Mouse (Mus musculus): ENCODE results near the gene Tmem29.
"Not testable (repeated sequence)": the region's sequence is repeated elsewhere in the genome, so short reads cannot be mapped to it uniquely, and the experiment has no call there.

Gene Tmem29

DNA sequence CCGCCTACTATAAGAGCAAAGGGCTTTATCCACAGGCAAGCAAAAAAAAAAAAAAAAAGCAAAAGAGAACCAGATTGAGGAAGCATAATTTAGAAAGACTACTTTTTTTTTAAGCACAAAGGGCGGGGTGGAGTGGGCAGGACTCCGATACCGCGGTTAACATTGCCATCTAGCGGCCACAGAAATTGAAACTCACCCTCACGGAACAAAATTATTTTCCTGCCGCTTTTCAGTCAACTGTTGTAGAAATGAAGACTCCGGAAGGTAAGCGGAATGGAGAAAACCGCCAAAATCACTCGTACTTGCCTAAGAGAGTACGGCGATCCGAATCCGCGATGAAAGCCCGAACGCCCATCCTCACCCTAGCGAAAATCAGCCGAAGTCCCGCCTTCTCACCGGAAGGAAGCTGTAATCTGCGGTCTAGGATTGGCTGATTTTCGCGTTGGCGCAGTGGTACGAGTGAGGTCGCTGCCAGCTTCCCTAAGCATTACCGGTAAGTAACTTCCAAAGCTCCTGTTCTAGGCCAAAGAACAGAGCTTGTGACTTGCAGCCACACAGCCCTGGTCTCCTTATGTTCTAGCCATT, at the start of gene Tmem29:
Tmem29 (minus strand) TSS at position 389 of the 585 bp plus-strand sequence.
- in situ Hi-C loops (cut with MboI; ENCODE audit: unreplicated experiment in 2 of 2) = no loop called here

DNA sequence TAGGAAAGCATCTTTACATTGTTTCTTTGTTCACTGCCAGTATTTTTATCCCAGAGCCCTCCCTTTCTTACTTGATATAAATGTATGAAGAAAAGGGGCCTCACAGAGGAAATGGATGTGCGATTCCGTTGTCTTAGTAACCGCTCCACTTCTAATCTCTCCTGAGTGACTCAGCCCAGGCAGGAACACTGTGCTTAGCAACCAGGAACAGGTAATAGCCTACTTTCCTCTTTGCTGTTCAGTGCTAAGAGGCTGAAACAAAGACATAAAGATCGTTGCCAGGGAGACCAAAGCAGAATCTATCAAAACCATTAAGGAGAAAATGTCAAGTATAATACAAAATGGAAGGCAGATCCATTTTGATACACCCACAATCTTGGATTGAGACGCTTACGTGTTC, 49.7 kb upstream of the Tmem29 start:
- in situ Hi-C loops (cut with MboI; ENCODE audit: unreplicated experiment in 2 of 2) = loop anchor here (10.0 to 25.0 kb wide), 6 partner anchors 304 to 1654 kb away; partner anchors contain the start of gene Maged2 (in 1 of the 2)

DNA sequence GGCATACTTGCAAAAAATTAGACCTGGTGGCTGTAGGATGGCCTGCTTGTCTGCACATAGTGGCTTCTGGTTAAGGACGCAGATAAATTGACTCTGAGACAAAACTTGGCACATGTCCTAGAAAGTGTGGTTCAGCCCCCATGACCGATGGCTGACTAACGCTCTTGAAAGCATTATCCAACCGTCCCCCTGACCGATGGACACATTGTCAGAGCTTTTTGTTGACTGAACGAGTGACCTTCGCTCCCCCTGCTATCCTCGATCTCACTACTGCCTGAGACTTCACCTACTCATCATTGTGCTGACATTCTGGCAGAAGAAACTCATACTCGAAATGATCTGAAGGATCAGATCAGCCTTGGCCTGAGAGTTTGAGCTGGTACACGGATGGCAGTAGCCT, 28.9 kb upstream of the Tmem29 start:
- in situ Hi-C loops (cut with MboI; ENCODE audit: unreplicated experiment in 2 of 2) = not testable (repeated sequence)

DNA sequence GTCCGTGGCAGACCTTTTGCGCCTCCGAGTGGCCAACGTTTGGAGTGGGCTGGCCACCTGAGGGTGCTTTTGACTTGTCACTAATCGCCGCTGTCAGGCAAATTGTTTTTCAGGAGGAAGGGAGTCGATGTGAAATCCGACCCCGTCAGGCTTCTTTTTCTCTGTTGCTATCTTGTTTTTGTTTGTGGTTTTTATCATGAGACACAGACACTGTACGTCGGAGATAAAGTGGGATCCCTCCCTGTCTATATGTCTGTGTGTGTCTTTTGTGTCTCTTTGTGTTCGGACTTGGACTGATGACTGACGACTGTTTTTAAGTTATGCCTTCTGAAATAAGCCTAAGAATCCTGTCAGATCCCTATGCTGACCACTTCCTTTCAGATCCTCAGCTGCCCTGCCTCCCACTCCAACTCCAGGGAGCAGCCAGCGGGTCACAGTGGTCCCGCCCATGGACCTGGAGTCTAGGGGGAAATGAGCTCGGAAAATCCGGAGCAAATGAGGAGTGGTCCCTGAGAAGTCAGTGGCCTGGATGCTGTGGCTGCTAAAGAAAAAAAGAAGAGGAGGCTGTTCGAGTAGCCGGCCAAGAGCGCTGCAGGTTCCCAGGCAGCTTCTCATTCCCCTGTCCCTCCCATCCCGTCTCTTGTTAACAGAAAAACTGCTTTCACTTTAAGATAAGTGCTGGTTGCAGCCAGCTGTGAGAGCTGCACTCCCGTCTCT, 27.5 kb upstream of the Tmem29 start:
- in situ Hi-C loops (cut with MboI; ENCODE audit: unreplicated experiment in 2 of 2) = not testable (repeated sequence)

DNA sequence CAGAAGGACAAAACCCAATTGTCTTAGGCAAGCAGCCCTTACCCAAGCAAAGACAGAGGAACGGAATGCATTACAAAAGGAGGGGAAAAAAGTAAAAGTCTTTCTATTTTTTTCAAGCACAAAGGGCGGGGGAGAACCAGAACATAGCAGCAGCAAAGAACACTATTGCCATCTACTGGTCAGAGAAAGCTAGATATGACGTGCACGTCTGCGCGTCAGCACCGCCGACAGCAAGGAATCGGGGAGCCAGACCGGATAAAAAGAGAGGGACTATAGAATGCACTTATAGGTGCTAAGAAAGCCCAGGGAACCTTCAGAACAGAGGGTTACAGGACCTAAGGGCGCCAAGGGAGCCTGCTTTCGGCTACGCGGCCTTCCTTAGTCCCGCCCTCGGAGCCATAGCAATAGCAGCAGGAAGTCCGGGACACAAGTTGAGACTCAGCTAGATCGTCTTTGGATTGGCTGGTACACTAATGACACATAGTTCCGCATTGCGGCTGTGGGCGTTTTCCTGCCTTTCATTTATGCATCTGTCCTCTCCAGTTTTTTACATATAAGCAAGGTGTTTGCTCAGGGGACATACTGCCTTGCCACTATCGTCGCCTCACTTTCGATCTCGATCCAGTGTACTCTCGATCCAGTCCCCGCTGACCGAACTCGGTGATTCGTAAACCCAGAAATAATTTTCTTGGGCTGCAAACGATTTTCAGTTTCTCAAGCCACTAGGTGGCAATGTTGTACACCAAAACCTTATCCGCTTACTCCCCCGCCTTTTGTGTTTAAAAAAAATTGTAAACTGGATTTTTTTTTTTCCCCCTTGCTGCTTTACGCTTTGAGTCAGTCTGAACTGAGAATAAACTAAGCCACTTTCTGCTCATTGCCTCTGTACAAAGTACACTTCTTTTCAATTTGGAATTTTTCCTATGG, 19.2 kb upstream of the Tmem29 start:
- in situ Hi-C loops (cut with MboI; ENCODE audit: unreplicated experiment in 2 of 2) = no loop called here

DNA sequence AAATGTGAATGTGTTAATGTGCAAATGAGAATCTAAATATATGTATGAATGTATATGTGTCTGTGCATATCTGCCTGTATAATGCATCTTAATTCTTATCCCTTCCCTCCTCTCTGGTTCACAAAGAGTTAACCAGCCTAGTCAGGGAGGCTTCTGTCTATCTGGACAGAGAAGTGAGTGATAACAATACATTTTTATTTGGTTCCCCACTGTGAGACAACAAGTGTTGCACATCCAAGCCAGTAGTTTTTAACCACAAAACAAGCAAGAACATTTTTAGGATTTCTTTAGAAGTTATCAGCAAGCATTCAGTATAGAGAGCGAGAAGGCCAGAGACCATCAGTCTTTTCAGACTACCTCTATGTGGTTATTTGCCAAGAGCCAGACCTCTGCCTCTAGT, 12.5 kb upstream of the Tmem29 start:
- in situ Hi-C loops (cut with MboI; ENCODE audit: unreplicated experiment in 2 of 2) = no loop called here

DNA sequence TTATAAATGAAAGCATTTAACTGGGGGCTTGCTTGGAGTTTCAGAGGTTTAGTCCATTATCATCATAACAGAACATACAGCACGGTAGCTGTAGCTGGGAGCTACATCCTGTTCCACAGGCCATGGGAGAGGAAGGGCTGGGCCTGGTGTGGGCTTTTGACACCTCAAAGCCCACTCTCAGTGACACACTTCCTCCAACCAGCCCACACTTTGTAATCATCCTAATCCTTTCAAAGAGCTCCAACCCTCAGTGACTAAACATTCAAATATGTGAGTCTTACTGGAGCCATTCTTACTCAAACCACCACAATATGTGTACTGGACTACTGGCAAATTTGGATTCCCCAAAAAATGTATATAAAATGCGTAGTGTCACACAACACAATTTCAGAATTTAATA, 9.3 kb upstream of the Tmem29 start:
- in situ Hi-C loops (cut with MboI; ENCODE audit: unreplicated experiment in 2 of 2) = no loop called here

DNA sequence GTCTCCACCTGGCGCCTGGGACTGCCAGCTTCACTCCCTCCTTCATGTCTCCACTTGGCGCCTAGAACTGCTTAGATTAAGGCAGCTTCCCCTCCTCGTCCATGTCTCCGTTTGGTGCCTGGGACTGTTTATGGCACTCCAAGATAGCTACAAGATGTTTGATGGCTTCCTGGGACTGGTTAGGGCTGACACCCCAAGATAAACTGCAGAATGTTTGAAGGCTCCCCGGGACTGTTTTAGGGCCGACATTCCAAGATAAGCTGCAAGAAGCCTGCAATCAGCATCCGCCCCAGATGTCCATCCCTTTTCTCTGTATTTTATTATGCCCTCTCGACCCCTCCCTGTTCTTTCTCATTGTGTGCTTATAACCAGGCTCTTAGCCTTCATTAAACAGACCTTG, 7.9 kb upstream of the Tmem29 start:
- in situ Hi-C loops (cut with MboI; ENCODE audit: unreplicated experiment in 2 of 2) = not testable (repeated sequence)

DNA sequence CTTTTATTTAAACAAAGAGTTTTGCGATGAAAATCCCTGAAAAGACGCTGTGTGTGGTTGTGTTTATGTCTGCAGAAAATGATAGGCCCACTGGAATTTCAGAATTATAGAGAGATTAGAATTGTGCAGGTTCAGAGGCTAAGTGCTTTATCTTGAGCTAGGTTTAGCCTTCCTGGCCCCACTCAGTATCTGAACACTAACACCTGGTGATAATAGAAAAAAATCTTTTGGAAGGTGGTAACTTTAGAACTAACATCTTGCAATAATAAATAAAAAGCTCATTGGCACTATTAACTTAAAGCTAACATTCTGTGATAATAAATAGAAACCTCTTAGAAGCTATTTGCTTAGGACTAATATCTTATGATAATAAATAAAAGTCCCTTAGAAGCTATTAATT, 1.2 kb upstream of the Tmem29 start:
- in situ Hi-C loops (cut with MboI; ENCODE audit: unreplicated experiment in 2 of 2) = no loop called here

DNA sequence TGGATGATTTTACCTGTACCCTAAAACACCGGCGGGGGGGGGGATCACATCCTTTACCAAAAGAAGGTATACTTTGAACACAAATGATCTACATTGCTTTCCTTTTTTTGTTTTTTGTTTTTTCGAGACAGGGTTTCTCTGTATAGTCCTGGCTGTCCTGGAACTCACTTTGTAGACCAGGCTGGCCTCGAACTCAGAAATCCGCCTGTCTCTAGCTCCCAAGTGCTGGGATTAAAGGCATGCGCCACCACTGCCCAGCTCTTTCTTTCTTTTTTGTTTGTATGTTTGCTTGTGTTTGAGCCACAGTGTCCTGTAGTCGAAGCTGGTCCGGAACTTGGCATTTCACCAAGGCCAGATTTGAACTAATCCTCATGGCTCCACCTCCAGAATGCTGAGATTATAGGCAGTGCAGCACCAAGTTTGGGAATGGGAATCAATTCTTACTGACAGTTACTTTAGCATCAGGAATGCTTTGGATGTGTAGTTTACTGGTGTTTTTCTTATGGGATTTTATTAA, 515 bp upstream of the Tmem29 start:
- in situ Hi-C loops (cut with MboI; ENCODE audit: unreplicated experiment in 2 of 2) = no loop called here

DNA sequence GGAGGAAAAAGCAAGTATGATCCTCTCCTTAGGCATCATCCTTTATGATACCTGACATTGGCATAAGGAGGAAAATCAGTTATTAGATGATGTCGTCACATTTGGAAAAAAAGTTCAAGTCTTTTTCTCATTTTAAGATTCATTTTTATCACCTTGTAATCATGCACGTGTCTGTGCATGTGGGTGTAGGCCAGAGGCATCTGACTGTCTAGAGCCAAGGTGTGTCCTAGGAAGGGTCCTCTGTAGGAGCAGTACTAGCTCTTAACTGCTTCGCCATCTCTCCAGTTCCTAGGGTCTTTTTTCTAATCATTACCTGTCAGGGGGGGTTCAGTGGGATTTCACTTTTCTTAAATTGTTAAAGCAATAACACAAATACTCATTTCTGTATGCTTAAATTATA, 818 bp downstream of the Tmem29 start:
- in situ Hi-C loops (cut with MboI; ENCODE audit: unreplicated experiment in 2 of 2) = no loop called here

DNA sequence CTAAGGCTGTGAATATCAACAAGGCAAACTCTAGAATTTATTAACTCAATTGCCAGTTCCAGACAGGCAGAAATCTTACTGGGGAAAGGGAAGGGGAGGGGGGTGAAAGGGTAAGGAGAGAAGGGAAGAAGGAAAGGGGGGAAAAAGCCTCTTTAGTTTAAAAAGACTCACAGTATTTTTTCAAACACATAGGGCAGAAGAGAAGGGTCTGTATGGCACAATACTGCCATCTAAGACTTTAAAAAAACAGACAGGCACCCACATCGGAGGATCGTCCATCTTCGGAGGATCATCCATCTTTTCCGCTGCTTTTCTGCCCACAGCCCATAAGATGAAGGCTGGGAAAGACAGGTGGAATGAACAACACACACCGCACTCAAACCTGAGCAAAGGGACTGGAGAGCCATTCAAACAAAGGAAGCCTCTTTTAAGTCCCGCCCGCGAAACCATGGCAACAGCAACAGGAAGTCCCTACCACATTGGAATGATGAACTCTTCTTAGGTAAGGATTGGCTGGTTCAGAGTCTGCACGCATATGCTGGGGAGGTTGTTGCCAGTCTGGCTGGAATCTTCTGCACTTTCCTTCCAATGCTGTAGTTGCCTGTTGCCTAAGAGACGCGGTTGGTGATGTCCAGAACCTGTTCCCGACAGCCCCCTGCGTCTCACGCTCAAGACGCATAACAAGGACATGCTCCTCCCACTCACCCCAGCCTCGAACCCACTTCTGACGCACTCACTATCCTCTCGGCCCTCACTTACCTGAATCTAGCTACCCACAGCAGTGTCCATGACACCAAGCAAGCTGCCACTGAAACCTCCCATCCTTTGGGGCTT, 18.2 kb downstream of the Tmem29 start:
- in situ Hi-C loops (cut with MboI; ENCODE audit: unreplicated experiment in 2 of 2) = no loop called here

DNA sequence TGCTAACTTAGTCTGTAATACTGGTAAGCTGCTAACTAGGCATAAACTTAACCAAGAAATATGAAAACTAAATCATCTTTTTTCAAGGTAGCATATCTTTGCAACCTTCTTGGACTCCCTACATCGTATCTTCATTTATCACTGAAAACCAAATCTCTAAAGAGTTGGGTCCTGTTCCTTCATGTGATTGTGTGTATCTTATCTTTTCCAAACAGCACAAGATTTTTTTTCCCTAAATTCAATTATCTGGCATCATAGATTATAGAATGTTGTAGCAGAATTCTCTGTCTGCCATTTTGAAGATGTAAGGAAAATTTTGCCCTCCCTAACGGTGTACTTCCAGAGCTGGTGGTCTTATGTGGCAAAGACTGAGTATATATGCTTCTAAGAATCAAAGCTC, 22.6 kb downstream of the Tmem29 start:
- in situ Hi-C loops (cut with MboI; ENCODE audit: unreplicated experiment in 2 of 2) = no loop called here

DNA sequence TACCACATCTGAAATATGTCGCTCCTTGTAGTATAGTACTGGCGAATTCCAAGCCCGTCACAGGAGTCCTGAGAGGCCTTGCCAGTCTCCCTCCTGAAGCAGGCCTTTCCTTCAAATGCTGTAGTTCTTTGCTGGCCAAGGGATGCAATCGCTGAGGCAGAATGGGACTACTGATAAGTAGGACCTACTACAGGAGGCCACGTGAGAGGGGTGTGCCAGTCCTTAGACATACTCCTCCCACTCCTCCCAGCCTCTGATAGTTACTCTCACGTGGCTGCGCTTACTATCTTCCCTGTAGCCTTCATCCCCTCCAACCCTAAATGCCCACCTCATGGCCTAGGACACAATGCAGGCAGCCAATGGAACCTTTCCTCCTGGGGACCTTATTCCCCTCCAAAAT, 23.6 kb downstream of the Tmem29 start:
- in situ Hi-C loops (cut with MboI; ENCODE audit: unreplicated experiment in 2 of 2) = no loop called here

DNA sequence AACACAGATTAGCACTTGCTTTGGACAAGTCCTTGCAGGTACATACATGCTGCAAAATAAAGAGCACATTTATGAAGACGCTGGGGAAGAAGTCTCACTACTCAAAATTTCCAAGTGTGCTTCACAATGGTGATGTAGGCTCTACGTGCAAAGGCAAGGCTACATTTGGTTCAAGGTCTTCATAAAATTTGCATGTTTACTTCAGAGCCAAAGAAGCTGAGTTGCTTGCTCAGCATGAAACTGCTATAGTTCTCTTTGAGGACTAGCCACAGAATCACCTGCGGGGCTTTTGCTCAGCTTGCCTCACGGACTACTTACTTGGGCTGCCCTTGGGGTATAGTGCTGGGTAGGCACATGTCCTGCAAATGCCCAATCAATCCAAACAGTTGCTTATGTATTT, 45.4 kb downstream of the Tmem29 start:
- in situ Hi-C loops (cut with MboI; ENCODE audit: unreplicated experiment in 2 of 2) = no loop called here

Measured in v-Abl transformed pro-B cells (cell line).